Mouse (Mus musculus) MEL (cell line): ENCODE data around the gene Cdt1.

Experiments
- CHD1 ChIP-seq: IDR thresholded peaks from 2 replicates; pipeline ENCODE4 v1.6.1; 2012; ENCODE audit warnings: low read depth, mild to moderate bottlenecking, inconsistent platforms, low read length, improper control_type of control experiment
- CHD2 ChIP-seq: IDR thresholded peaks from 2 replicates; pipeline ENCODE4 v1.6.1; 2011; ENCODE audit warnings: low read length, improper control_type of control experiment
- CTCF ChIP-seq, 3 experiments: IDR thresholded peaks in 2 of 3; conservative IDR thresholded peaks in 1 of 3; 2 replicates each; pipeline ENCODE4 v1.5.1; 2011 to 2012; ENCODE audit warnings: low read length in 3 of 3, low read depth in 2 of 3, mild to moderate bottlenecking in 2 of 3, improper control_type of control experiment in 1 of 3, inconsistent platforms in 1 of 3, mixed read lengths in 1 of 3, moderate library complexity in 1 of 3; ENCODE audit not compliant: control insufficient read depth in 1 of 3, insufficient read depth in 1 of 3, poor library complexity in 1 of 3, severe bottlenecking in 1 of 3
- EP300 ChIP-seq, 2 experiments: IDR thresholded peaks; 2 replicates each; pipeline ENCODE4 v1.6.1; 2011; ENCODE audit warnings: improper control_type of control experiment in 2 of 2, low read length in 2 of 2, low read depth in 1 of 2, mild to moderate bottlenecking in 1 of 2
- MAX ChIP-seq: IDR thresholded peaks from 2 replicates; pipeline ENCODE4 v1.6.1; 2011; ENCODE audit warnings: low read length, improper control_type of control experiment
- MAZ ChIP-seq: IDR thresholded peaks from 2 replicates; pipeline ENCODE4 v1.6.1; 2012; ENCODE audit warnings: low read depth, mild to moderate bottlenecking, inconsistent platforms, low read length, improper control_type of control experiment
- NRF1 ChIP-seq: IDR thresholded peaks from 2 replicates; pipeline ENCODE4 v1.6.1; 2014; ENCODE audit warnings: low read depth, mild to moderate bottlenecking, inconsistent platforms, low read length, improper control_type of control experiment, moderate library complexity; ENCODE audit not compliant: poor library complexity, insufficient read depth, severe bottlenecking
- POLR2A ChIP-seq, 2 experiments: IDR thresholded peaks; 2 replicates each; pipeline ENCODE4 v1.6.1; 2011 to 2012; ENCODE audit warnings: low read length in 2 of 2, mild to moderate bottlenecking in 2 of 2, control low read depth in 1 of 2, improper control_type of control experiment in 1 of 2, low read depth in 1 of 2, moderate library complexity in 1 of 2; ENCODE audit not compliant: control insufficient read depth in 1 of 2, insufficient read depth in 1 of 2, poor library complexity in 1 of 2
- POLR2AphosphoS2 ChIP-seq: IDR thresholded peaks from 2 replicates; pipeline ENCODE4 v1.6.1; 2011; ENCODE audit warnings: low read length, improper control_type of control experiment
- TBP ChIP-seq: IDR thresholded peaks from 2 replicates; pipeline ENCODE4 v1.8.0; 2011; ENCODE audit warnings: low read depth, low read length, improper control_type of control experiment
- USF1 ChIP-seq: IDR thresholded peaks from 2 replicates; pipeline ENCODE4 v1.6.1; 2014; ENCODE audit warnings: low read depth, mild to moderate bottlenecking, inconsistent platforms, low read length, improper control_type of control experiment, moderate library complexity
- ZKSCAN1 ChIP-seq: IDR thresholded peaks from 2 replicates; pipeline ENCODE4 v1.6.1; 2012; ENCODE audit warnings: low read depth, mild to moderate bottlenecking, inconsistent platforms, low read length, improper control_type of control experiment, moderate library complexity

DNA sequence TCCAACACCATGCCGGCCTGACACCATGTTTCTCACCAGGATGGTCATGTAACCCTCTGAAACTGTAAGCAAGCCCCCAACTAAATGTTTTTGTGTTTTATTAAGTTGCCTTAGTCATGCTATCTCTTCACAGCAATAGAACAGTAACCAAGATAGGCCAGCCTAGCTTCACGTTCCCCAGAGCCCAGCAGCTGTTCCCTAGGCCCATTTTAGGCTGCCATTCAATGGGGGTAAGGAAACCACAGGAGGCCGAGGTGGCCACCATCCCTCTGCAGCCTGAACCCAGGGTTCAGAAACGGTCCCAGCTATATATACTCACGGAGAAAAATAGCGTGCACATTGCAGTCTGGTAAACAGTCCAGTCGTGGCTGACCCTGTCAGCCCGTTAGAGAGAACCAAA, 23.7 kb upstream of the Cdt1 start:
- no peak for TF ChIP-seq POLR2AphosphoS2
- no peak for TF ChIP-seq TBP
- TF ChIP-seq USF1: no peak
- no peak for TF ChIP-seq CHD2
- no peak for TF ChIP-seq NRF1
- no peak for TF ChIP-seq CTCF (IDR thresholded peaks at IDR 0.05 in 2 of 3, conservative IDR thresholded peaks at IDR 0.05 in 1 of 3; ENCODE audit: control insufficient read depth in 1 of 3, insufficient read depth in 1 of 3, low read depth in 2 of 3, low read length in 3 of 3, poor library complexity in 1 of 3, severe bottlenecking in 1 of 3)
- no peak for TF ChIP-seq ZKSCAN1
- no peak for TF ChIP-seq POLR2A (IDR thresholded peaks at IDR 0.05; ENCODE audit: control insufficient read depth in 1 of 2, insufficient read depth in 1 of 2, low read depth in 1 of 2, low read length in 2 of 2, poor library complexity in 1 of 2)
- TF ChIP-seq MAZ: no peak
- no peak for TF ChIP-seq EP300 (IDR thresholded peaks at IDR 0.05; ENCODE audit: low read depth in 1 of 2, low read length in 2 of 2)
- no peak for TF ChIP-seq MAX
- TF ChIP-seq CHD1: no peak
